Mouse (Mus musculus) spleen, adult 2 months (tissue): Measurements from ENCODE around the gene Stag1.

Experiments
- CTCF ChIP-seq: fragments of 200-500 bp; IDR thresholded peaks from 2 replicates; pipeline ENCODE4 v1.5.1; 2011; ENCODE audit warnings: mild to moderate bottlenecking, inconsistent platforms; ENCODE audit not compliant: insufficient read depth, insufficient read length, insufficient replicate concordance; ENCODE audit errors: extremely low read depth
- POLR2A ChIP-seq: fragments of 200-500 bp; IDR thresholded peaks from 2 replicates; pipeline ENCODE4 v1.6.1; 2011; ENCODE audit warnings: low read depth, low read length, inconsistent platforms

GRCm38 (mm10) chr9:100548313-100548712, 49.3 kb upstream of the Stag1 start:
- TF ChIP-seq POLR2A: no peak
- TF ChIP-seq CTCF: no peak
